Mouse (Mus musculus): ENCODE results near the gene Igf2bp2. TPM values are rescaled to one million over a fixed set of nuclear protein-coding genes. Genes with fewer than 3 reads are reported as not detected.

Gene Igf2bp2
- polyA plus RNA-seq, 1 experiment from 2014 or later, result 99.5 TPM

- Histone ChIP-seq H3K27me3 (no peaks in the 10 kb centered on the region), H3K36me3 (peaks cover 5% of the 10 kb centered on the region; the same call in 1 of the 2 replicates), H3K4me2 (no peak overlapping the region), H3K27ac (no peak overlapping the region), H3K4me1 (peaks cover 8% of the 10 kb centered on the region; the same call in 1 of the 2 replicates), H3K4me3 (no peak overlapping the region), H3K9ac (no peak overlapping the region), H3K9me3 (no peaks in the 10 kb centered on the region)
- WGBS, result 93% methylated on average over 1 of the region's 1 CpGs
- ATAC-seq (ENCODE audit: insufficient number of reproducible peaks, insufficient read depth, low FRiP score, low TSS enrichment, low read depth), result no peak
These were observed 67.3 kb downstream of the Igf2bp2 start for GRCm38 (mm10) chr16:22095751-22096150.

GRCm38 (mm10) chr16:22091255-22091783 is 71.8 kb downstream of the Igf2bp2 start:
- no peak overlapping the region for H3K4me3 ChIP-seq
- ATAC-seq (ENCODE audit: insufficient number of reproducible peaks, insufficient read depth, low FRiP score, low TSS enrichment, low read depth), result no peak
- H3K4me1 ChIP-seq, result no peaks in the 10 kb centered on the region
- H3K27me3 ChIP-seq, result no peaks in the 10 kb centered on the region
- no peak overlapping the region for H3K4me2 ChIP-seq
- 88% methylated on average over 3 of the region's 3 CpGs for WGBS
- H3K27ac ChIP-seq, result no peak overlapping the region
- H3K9ac ChIP-seq, result no peak overlapping the region
- H3K36me3 ChIP-seq, result peaks cover 23% of the 10 kb centered on the region
- no peaks in the 10 kb centered on the region for H3K9me3 ChIP-seq

GRCm38 (mm10) chr16:22085411-22085810 is 77.7 kb downstream of the Igf2bp2 start:
- no peaks in the 10 kb centered on the region for H3K9me3 ChIP-seq
- no peak overlapping the region for H3K27ac ChIP-seq
- no peak overlapping the region for H3K4me2 ChIP-seq
- H3K4me1 ChIP-seq, result no peaks in the 10 kb centered on the region
- H3K27me3 ChIP-seq, result no peaks in the 10 kb centered on the region
- WGBS, result 89% methylated on average over 4 of the region's 4 CpGs
- ATAC-seq (ENCODE audit: insufficient number of reproducible peaks, insufficient read depth, low FRiP score, low TSS enrichment, low read depth), result no peak
- peaks cover 64% of the 10 kb centered on the region for H3K36me3 ChIP-seq
- H3K4me3 ChIP-seq, result no peak overlapping the region
- H3K9ac ChIP-seq, result no peak overlapping the region

- H3K9ac ChIP-seq, result no peak overlapping the region
- no peaks in the 10 kb centered on the region for H3K27me3 ChIP-seq
- ATAC-seq (ENCODE audit: insufficient number of reproducible peaks, insufficient read depth, low FRiP score, low TSS enrichment, low read depth), result no peak
- 87% methylated on average over 12 of the region's 12 CpGs for WGBS
- H3K36me3 ChIP-seq, result peaks cover 82% of the 10 kb centered on the region
- H3K4me2 ChIP-seq, result no peak overlapping the region
- no peaks in the 10 kb centered on the region for H3K9me3 ChIP-seq
- H3K27ac ChIP-seq, result no peak overlapping the region
- H3K4me3 ChIP-seq, result no peak overlapping the region
- no peaks in the 10 kb centered on the region for H3K4me1 ChIP-seq
These were observed 82.9 kb downstream of the Igf2bp2 start for GRCm38 (mm10) chr16:22080125-22080710.

DNA sequence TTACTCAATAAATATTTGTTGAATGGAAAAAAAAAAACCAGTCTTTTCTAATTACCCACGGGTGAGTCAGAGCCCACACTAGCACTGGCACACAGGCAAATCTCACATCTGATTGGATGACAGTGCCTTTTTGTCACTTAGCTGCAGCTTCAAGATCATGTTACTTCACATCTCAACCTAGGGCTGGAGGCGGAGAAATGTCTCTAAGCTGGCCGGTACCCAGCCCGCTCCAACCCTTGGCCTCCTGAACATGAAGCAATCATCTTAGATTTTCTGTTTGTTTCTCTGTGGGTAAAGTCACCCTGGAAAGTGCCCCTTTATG is 86.5 kb downstream of the Igf2bp2 start:
- no peak for ATAC-seq (ENCODE audit: insufficient number of reproducible peaks, insufficient read depth, low FRiP score, low TSS enrichment, low read depth)
- H3K9me3 ChIP-seq, result no peaks in the 10 kb centered on the region
- H3K4me1 ChIP-seq, result no peaks in the 10 kb centered on the region
- H3K9ac ChIP-seq, result no peak overlapping the region
- no peak overlapping the region for H3K4me3 ChIP-seq
- H3K27me3 ChIP-seq, result no peaks in the 10 kb centered on the region
- WGBS, result 44% methylated on average over 4 of the region's 4 CpGs
- no peak overlapping the region for H3K27ac ChIP-seq
- no peak overlapping the region for H3K4me2 ChIP-seq
- peaks cover 95% of the 10 kb centered on the region for H3K36me3 ChIP-seq

- H3K9ac ChIP-seq, result no peak overlapping the region
- H3K36me3 ChIP-seq, result peaks cover 95% of the 10 kb centered on the region
- H3K4me3 ChIP-seq, result no peak overlapping the region
- ATAC-seq (ENCODE audit: insufficient number of reproducible peaks, insufficient read depth, low FRiP score, low TSS enrichment, low read depth), result no peak
- H3K4me2 ChIP-seq, result no peak overlapping the region
- no peaks in the 10 kb centered on the region for H3K9me3 ChIP-seq
- WGBS, result 47% methylated on average over 5 of the region's 5 CpGs
- H3K27me3 ChIP-seq, result no peaks in the 10 kb centered on the region
- H3K27ac ChIP-seq, result no peak overlapping the region
- no peaks in the 10 kb centered on the region for H3K4me1 ChIP-seq
These were observed 87.1 kb downstream of the Igf2bp2 start for GRCm38 (mm10) chr16:22075829-22076619.

DNA sequence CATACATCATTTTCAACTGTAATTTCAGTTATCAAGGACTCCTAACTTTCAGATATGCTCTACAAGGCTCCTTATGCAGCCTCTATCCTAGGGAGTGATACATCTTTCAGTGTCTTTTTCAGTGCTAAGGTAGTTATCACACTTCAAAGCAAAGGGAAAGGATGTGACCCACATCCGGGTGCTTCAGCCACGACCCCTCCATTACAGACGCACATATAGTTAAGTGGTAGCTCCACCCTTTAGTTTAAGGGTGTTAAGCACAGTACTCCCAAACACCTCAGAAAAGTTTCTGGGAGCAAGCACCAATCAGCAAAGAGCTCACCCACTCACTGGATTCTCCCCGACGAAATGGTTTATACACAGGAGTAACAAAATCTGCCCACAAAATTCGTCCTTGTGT is 88.0 kb downstream of the Igf2bp2 start:
- Histone ChIP-seq H3K27me3 (no peaks in the 10 kb centered on the region), H3K27ac (no peak overlapping the region), H3K4me1 (no peaks in the 10 kb centered on the region), H3K4me3 (no peak overlapping the region), H3K4me2 (no peak overlapping the region), H3K9me3 (no peaks in the 10 kb centered on the region), H3K9ac (no peak overlapping the region), H3K36me3 (peaks cover 93% of the 10 kb centered on the region)
- 79% methylated on average over 6 of the region's 6 CpGs for WGBS
- ATAC-seq (ENCODE audit: insufficient number of reproducible peaks, insufficient read depth, low FRiP score, low TSS enrichment, low read depth), result no peak

DNA sequence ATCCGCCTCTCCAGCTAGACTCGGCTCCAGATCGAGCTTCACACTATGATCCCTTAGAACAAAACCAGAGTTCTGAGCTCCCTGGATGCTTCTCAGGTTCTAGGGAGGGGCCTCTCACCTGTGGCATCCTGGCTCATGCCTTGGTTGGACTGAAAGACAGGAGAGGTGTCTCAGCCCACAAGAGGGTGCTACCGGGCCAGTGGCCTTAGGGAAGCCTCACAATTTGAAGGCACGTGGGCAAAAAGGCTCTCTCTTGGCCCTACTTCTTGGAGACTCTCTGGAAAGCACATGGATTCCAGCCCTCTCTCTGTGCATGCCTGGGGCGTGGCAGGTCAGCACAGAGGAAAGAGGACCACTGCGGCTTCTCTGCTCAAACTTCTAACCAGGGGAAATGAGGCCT is 91.7 kb downstream of the Igf2bp2 start:
- peaks cover 93% of the 10 kb centered on the region for H3K36me3 ChIP-seq
- H3K4me3 ChIP-seq, result no peak overlapping the region
- H3K27me3 ChIP-seq, result no peaks in the 10 kb centered on the region
- no peak overlapping the region for H3K4me2 ChIP-seq
- WGBS, result 73% methylated on average over 7 of the region's 7 CpGs
- no peak overlapping the region for H3K27ac ChIP-seq
- H3K9me3 ChIP-seq, result no peaks in the 10 kb centered on the region
- 0 out of 2 replicates have a peak overlapping the region, but pooled peaks have one; percentile 28 for H3K9ac ChIP-seq
- H3K4me1 ChIP-seq, result no peaks in the 10 kb centered on the region
- ATAC-seq (ENCODE audit: insufficient number of reproducible peaks, insufficient read depth, low FRiP score, low TSS enrichment, low read depth), result no peak

- H3K27ac ChIP-seq, result no peak overlapping the region
- WGBS, result 87% methylated on average over 8 of the region's 8 CpGs
- no peak overlapping the region for H3K4me2 ChIP-seq
- no peaks in the 10 kb centered on the region for H3K4me1 ChIP-seq
- peaks cover 95% of the 10 kb centered on the region for H3K36me3 ChIP-seq
- H3K9me3 ChIP-seq, result no peaks in the 10 kb centered on the region
- ATAC-seq (ENCODE audit: insufficient number of reproducible peaks, insufficient read depth, low FRiP score, low TSS enrichment, low read depth), result no peak
- no peak overlapping the region for H3K4me3 ChIP-seq
- no peaks in the 10 kb centered on the region for H3K27me3 ChIP-seq
- no peak overlapping the region for H3K9ac ChIP-seq
These were observed 95.7 kb downstream of the Igf2bp2 start for GRCm38 (mm10) chr16:22067406-22067805.

DNA sequence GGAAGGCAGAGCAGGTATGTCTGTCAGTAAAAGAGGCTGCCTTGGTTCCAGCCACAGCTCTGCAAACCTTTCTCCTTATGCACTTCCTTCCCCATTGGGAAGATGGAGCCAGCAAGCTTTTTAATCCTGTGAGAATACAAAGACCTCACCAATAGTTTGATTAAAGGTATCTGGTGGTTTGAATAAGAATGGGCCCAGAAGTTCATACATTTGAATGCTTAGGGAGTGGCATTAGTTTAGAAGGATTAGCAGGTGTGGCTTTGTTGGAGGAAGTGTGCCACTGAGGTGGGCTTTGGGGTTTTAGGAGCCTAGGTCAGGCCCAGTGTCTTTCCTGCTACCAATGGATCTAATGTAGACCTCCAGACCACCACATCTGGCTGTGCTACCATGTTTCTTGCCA is 97.6 kb downstream of the Igf2bp2 start:
- Histone ChIP-seq H3K36me3 (peaks cover 100% of the 10 kb centered on the region), H3K4me1 (no peaks in the 10 kb centered on the region)
- no peak for ATAC-seq (ENCODE audit: insufficient number of reproducible peaks, insufficient read depth, low FRiP score, low TSS enrichment, low read depth)

DNA sequence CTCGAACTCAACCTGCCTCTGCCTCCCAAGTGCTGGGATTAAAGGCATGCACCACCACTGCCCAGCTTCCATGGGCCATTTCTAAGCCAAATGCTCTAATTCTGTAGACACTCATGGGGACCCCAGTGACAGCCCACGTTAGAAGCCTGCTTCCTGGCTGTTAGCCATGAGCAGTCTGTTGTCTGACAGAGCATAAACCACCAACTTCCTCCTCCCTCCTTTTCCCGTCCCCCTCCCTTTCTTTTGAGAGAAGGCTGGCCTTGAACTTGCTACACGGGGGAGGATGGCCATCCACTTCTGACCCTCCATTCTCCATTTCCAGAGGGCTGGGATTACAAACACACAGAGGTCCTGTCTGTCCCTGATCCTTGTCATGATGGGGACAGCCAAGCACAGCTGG is 100.8 kb downstream of the Igf2bp2 start:
- H3K4me1 ChIP-seq, result no peaks in the 10 kb centered on the region
- no peak overlapping the region for H3K27ac ChIP-seq
- no peak overlapping the region for H3K4me2 ChIP-seq
- H3K9me3 ChIP-seq, result no peaks in the 10 kb centered on the region
- no peaks in the 10 kb centered on the region for H3K27me3 ChIP-seq
- H3K9ac ChIP-seq, result no peak overlapping the region
- no peak for ATAC-seq (ENCODE audit: insufficient number of reproducible peaks, insufficient read depth, low FRiP score, low TSS enrichment, low read depth)
- H3K36me3 ChIP-seq, result peaks cover 85% of the 10 kb centered on the region
- H3K4me3 ChIP-seq, result no peak overlapping the region
- WGBS, result 76% methylated on average over 4 of the region's 4 CpGs

More for the DNA sequence above, 97.6 kb downstream of the Igf2bp2 start:
- Histone ChIP-seq H3K27ac (no peak overlapping the region), H3K9ac (no peak overlapping the region), H3K9me3 (no peaks in the 10 kb centered on the region), H3K4me2 (no peak overlapping the region), H3K27me3 (no peaks in the 10 kb centered on the region), H3K4me3 (no peak overlapping the region)

GRCm38 (mm10) chr16:22061555-22062160 is 101.4 kb downstream of the Igf2bp2 start:
- no peak overlapping the region for H3K4me3 ChIP-seq
- H3K36me3 ChIP-seq, result peaks cover 85% of the 10 kb centered on the region

More at GRCm38 (mm10) chr16:22061555-22062160, 101.4 kb downstream of the Igf2bp2 start:
- no peak overlapping the region for H3K27ac ChIP-seq
- no peak overlapping the region for H3K9ac ChIP-seq
- ATAC-seq (ENCODE audit: insufficient number of reproducible peaks, insufficient read depth, low FRiP score, low TSS enrichment, low read depth), result no peak
- H3K9me3 ChIP-seq, result no peaks in the 10 kb centered on the region
- no peak overlapping the region for H3K4me2 ChIP-seq
- no peaks in the 10 kb centered on the region for H3K4me1 ChIP-seq
- no peaks in the 10 kb centered on the region for H3K27me3 ChIP-seq
- 75% methylated on average over 14 of the region's 14 CpGs for WGBS

All from embryonic facial prominence, embryonic 13.5 days (tissue).